Mouse (Mus musculus) olfactory bulb, adult 2 months (tissue): ENCODE results near the gene Arhgap23.

Experiments
- CTCF ChIP-seq: fragments of 200-500 bp; IDR thresholded peaks from 2 replicates; pipeline ENCODE4 v1.5.1; 2012; ENCODE audit warnings: low read depth, mild to moderate bottlenecking, low read length, moderate library complexity; ENCODE audit not compliant: insufficient read depth
- POLR2A ChIP-seq: fragments of 200-500 bp; IDR thresholded peaks from 2 replicates; pipeline ENCODE4 v1.6.1; 2012; ENCODE audit warnings: mild to moderate bottlenecking, low read depth, low read length, moderate library complexity; ENCODE audit not compliant: insufficient read depth

- TF ChIP-seq CTCF: no peak
- TF ChIP-seq POLR2A: no peak
Measured at GRCm38 (mm10) chr11:97457120-97457519, 41.8 kb downstream of the Arhgap23 start.
